Mouse (Mus musculus): ENCODE results near the gene Ly75.

DNA sequence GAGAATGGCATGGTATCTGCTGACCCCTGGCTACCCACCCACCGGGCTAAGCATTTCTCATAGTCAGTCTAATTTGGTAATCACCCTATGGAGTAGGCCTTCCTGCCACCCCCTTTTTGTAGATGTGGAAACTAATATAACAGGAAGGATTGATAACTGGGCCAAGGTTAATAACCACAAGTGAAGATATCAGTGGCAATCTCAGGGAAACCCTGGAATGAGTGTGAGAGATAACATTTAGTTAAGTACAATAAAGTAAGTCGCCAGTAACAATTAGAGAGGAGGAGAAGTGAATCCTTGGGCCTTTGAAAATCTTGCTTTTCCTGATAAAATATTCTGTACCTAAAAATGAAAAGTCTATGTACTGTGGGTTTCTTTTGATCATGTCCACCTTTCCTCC is 3.7 kb upstream of the Ly75 start:
- TF ChIP-seq CTCF (IDR thresholded peaks at IDR 0.05) (no peak), EP300 (IDR thresholded peaks at IDR 0.05) (no peak)

Measured in lung, postnatal 0 days (tissue).